12 mouse cellular contexts compared by ENCODE assay signal in genomic region chr5:93026437-93027119, GRCm38 (mm10). TPM values are rescaled to one million over a fixed set of nuclear protein-coding genes. Genes with fewer than 3 reads are reported as not detected.
A peak's percentile ranks its signal among the peaks of the same experiment; 100 is the strongest.
DNase-seq lines count a peak whose midpoint lies in the region; ATAC-seq and TF ChIP-seq lines count a peak whose summit lies in the region.
"Had no signal": no experiment of that assay in that cellular context is flagged by ENCODE, and none has a peak within 500 bp of the region (broad histone marks: within the 10 kb centered on the region; RNA-seq: fewer than 3 reads in every experiment).

No protein-coding gene starts in this region.

- no peak overlapping the region for H3K9ac ChIP-seq in heart, embryonic 15.5 days
- H3K9ac ChIP-seq in hindbrain, embryonic 14.5 days: no peak overlapping the region
- H3K9ac ChIP-seq: forebrain, embryonic 13.5 days had no signal

- no peaks in the 10 kb centered on the region for H3K27me3 ChIP-seq in heart, embryonic 15.5 days
- H3K27me3 ChIP-seq in E14TG2a.4 (ENCODE audit: insufficient read depth, low read length): no peaks in the 10 kb centered on the region
- H3K27me3 ChIP-seq in limb, embryonic 10.5 days (ENCODE audit: low read depth, poor library complexity, severe bottlenecking): no peaks in the 10 kb centered on the region
- H3K27me3 ChIP-seq in hindbrain, embryonic 14.5 days (ENCODE audit: control insufficient read depth, insufficient read depth, low read length): no peaks in the 10 kb centered on the region
- H3K27me3 ChIP-seq: forebrain, embryonic 13.5 days had no signal

- no peaks in the 10 kb centered on the region for H3K9me3 ChIP-seq in heart, embryonic 15.5 days (replicated peaks)
- no peaks in the 10 kb centered on the region for H3K9me3 ChIP-seq in E14TG2a.4 (ENCODE audit: low read length)
- no peaks in the 10 kb centered on the region for H3K9me3 ChIP-seq in limb, embryonic 10.5 days (replicated peaks)
- no peaks in the 10 kb centered on the region for H3K9me3 ChIP-seq in hindbrain, embryonic 14.5 days (ENCODE audit: control insufficient read depth, low read length)
- H3K9me3 ChIP-seq: forebrain, embryonic 13.5 days had no signal

- peak overlapping the region; percentile 54 for H3K27ac ChIP-seq in heart, embryonic 15.5 days
- H3K27ac ChIP-seq in limb, embryonic 10.5 days: peak overlapping the region; percentile 73
- no peak overlapping the region for H3K27ac ChIP-seq in hindbrain, embryonic 14.5 days
- H3K27ac ChIP-seq: forebrain, embryonic 13.5 days had no signal

- intact Hi-C loops in heart, postnatal 25 days (cut with DNase I): no loop called here

- H3K4me1 ChIP-seq in heart, embryonic 15.5 days (replicated peaks): peaks cover 30% of the 10 kb centered on the region
- peaks cover 44% of the 10 kb centered on the region for H3K4me1 ChIP-seq in E14TG2a.4 (replicated peaks; ENCODE audit: low read depth, low read length)
- peaks cover 46% of the 10 kb centered on the region for H3K4me1 ChIP-seq in limb, embryonic 10.5 days
- no peaks in the 10 kb centered on the region for H3K4me1 ChIP-seq in hindbrain, embryonic 14.5 days (replicated peaks; ENCODE audit: control insufficient read depth, insufficient read depth, low read length)

- H3K4me3 ChIP-seq in heart, embryonic 15.5 days: no peak overlapping the region
- peak overlapping the region; percentile 23; the same call in 1 of the 2 replicates for H3K4me3 ChIP-seq in E14TG2a.4 (replicated peaks; ENCODE audit: low read length)
- H3K4me3 ChIP-seq in limb, embryonic 10.5 days: no peak overlapping the region
- H3K4me3 ChIP-seq in hindbrain, embryonic 14.5 days (replicated peaks; ENCODE audit: low read length): no peak overlapping the region
- H3K4me3 ChIP-seq: forebrain, embryonic 13.5 days had no signal

- no peak for TF ChIP-seq CTCF in E14TG2a.4 (conservative IDR thresholded peaks at IDR 0.05; ENCODE audit: low read length)

- ATAC-seq in heart, embryonic 15.5 days (replicated peaks; ENCODE audit: insufficient number of reproducible peaks, insufficient read depth, low FRiP score, low read depth): 0 out of 2 replicates have a peak, but pooled peaks have one; percentile 23
- ATAC-seq in hindbrain, embryonic 14.5 days (ENCODE audit: low FRiP score): no peak
- ATAC-seq: forebrain, embryonic 13.5 days had no signal

- DNase-seq in heart, postnatal 25 days (ENCODE audit: low spot score): no peak
- DNase-seq in embryo, embryonic 9.5 days (ENCODE audit: extremely low spot score): peak; percentile 63
- no peak for DNase-seq in limb, embryonic 10.5 days (ENCODE audit: low spot score)
- no peak for DNase-seq in thymus, postnatal 4 days
- DNase-seq in hindbrain, embryonic 14.5 days (ENCODE audit: low spot score): no peak
- DNase-seq in gastrocnemius, postnatal 4 days (ENCODE audit: low spot score in 2 of 2): no peak
- DNase-seq: cerebellum, adult 8-10 months; layer of hippocampus, adult 9-11 months had no signal

- 0 out of 2 replicates have a peak overlapping the region, but pooled peaks have one; percentile 9 for H3K4me2 ChIP-seq in heart, embryonic 15.5 days
- no peak overlapping the region for H3K4me2 ChIP-seq in hindbrain, embryonic 14.5 days (replicated peaks)
- H3K4me2 ChIP-seq: forebrain, embryonic 13.5 days had no signal

- H3K36me3 ChIP-seq in heart, embryonic 15.5 days: no peaks in the 10 kb centered on the region
- H3K36me3 ChIP-seq in E14TG2a.4 (ENCODE audit: insufficient read depth, low read length): no peaks in the 10 kb centered on the region
- H3K36me3 ChIP-seq in limb, embryonic 10.5 days: no peaks in the 10 kb centered on the region
- H3K36me3 ChIP-seq in hindbrain, embryonic 14.5 days (replicated peaks; ENCODE audit: control insufficient read depth, insufficient read depth): no peaks in the 10 kb centered on the region

- 40% methylated on average over 4 of the region's 4 CpGs for WGBS in heart, embryonic 15.5 days
- WGBS in limb, embryonic 10.5 days: 15% methylated on average over 4 of the region's 4 CpGs
- WGBS in hindbrain, embryonic 14.5 days: 59% methylated on average over 4 of the region's 4 CpGs

RNA-seq across cellular contexts. Expression of gene Sowahb, which starts 18.2 kb away (rescaled TPM):
- 0.09 and 0.25 TPM in 2 replicates for polyA plus RNA-seq in heart, embryonic 15.5 days (2015; fragmentation: Nextera tagmentation; extraction: Ambion mirVana)
- not detected for total RNA-seq in heart, postnatal 25 days (2021)
- 1.1 and 1.3 TPM in 2 replicates for polyA plus RNA-seq in limb, embryonic 10.5 days (2016; fragmentation: Nextera tagmentation; extraction: Ambion mirVana)
- not detected in 2 replicates for polyA plus RNA-seq in hindbrain, embryonic 14.5 days (2014; fragmentation: Nextera tagmentation; extraction: Ambion mirVana)
- total RNA-seq in gastrocnemius, postnatal 4 days (2021): under 1 TPM in 1 of 2 experiments, not detected in 1; 0.07 TPM
- total RNA-seq: hematopoietic stem cell, adult 5-6 weeks had no signal
- polyA plus RNA-seq: forebrain, embryonic 13.5 days had no signal
